Mouse (Mus musculus): ENCODE measurements around the gene Cyth3.

Cyth3 gene

DNA sequence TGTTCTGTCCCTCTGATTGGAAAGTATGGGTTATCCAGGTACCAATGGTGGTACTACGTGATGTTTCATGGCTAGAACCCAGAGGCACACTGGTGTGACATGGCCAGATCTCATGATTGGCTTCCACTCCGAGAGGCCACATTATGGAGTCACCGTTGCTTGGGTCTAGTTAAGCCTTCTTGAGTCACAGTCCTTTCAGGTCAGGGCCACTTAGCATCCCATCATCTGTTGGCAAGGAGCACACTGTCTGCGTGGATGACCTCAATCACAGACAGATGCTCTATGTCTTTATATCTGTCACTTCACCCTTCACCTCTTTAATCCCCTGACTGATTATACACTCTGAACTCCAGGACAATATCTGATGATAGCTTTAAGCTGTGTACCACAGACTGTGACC, 6.1 kb upstream of the Cyth3 start:
- no peak for DNase-seq (ENCODE audit: low spot score in 2 of 2)

DNA sequence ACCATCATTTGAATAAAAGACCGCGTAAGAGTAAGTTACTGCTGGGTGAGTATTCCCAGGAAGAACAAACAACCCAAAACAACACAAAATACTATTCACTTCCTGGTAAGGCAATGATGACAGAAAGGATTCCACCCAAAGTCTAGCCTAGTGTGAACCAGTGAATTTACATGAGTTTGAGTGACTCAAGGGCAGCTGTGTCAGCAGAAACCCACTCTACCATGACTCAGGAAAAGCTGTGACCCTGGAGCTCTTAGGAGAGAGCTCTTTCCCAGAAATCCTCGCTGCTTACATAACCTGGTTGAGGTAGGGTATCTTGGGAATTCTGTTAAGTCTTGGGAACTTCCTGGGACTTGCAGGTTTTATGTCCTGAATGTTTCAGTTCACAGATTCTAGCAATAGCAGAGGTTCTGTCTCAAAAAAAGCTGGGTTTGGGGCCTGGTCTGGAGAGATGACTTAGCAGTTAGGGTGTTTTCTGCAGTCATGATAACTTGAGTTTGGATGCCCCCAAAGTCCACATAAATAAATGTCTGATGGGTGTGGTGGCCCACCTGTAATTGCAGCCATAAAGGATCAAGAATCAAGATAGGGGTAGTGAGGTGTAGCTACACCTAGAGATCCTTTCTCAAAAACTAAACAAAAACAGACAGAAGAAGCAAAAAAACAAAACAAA, 5.5 kb upstream of the Cyth3 start:
- no peak for DNase-seq (ENCODE audit: low spot score in 2 of 2)

DNA sequence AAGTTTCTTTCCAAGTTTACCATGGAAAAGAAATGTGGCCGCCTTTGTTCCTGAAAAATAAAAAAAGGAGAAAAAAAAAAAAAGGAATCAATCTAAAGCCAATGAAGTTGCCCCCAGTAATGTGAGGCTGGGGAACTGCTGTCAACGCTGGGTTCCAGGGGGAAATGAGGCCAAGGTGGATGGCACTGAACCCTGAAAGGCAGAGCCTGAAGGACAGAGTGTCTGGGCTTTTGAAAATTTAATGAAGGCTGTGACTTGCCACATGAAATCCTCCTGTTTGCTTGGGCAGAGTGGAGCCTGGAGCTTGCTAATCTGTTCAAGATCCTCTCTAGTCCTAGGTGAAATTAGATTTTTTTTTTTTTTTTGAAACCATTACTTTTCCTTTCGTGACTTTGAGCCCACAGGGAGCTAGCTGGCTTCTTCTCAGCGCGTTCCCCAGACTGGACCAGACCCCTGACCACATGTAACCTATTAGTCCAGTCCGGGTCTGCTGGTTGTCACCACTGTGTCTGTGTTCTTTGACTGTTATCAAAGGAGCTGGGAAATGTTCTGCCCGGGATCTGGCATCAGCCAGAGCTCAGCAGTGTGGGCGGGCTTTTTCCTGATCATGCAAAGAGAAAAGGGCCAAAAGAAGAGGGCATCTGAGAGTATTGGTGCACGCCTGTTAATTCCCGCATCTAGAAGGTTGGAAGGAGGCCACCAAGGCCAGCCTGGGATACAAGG, 4.6 kb upstream of the Cyth3 start:
- no peak for DNase-seq (ENCODE audit: low spot score in 2 of 2)

DNA sequence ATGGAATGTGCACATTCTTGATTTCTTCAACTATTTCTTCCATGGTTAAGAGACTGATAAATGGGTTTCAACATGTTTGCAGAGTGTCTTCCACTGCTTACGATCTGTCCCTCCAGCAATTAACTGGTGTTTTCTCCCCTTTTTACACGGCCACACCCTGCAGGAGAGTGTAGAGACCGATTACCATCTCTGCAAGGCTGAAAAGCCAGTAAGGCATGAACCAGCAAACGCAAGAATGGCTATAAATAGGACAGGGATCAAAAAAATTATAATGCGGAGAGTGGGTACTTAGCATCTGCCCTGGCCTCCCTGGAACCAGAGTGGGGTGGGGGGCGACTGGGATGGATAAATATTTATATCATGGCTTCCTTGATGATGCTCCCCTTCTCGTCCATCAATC, 3.7 kb upstream of the Cyth3 start:
- DNase-seq (ENCODE audit: low spot score in 2 of 2) = no peak

DNA sequence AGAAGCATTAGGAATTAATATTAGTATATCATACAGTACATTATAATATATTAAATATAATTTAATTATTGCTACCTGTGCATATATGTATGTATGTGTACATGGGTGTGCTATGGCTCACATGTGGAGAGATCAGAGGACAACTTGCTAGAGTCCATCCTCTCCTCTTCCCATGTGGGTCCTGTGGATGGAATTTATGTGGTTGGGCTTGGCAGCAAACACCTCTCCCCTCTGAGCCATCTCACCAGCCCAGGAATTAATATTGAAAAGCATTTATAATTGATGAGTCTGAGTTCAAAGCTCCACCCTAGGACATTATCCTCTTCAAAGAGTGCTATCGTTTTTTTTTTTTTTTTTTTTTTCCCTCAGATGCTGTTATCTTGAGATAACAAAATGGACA, 2.1 kb upstream of the Cyth3 start:
- DNase-seq (ENCODE audit: low spot score in 2 of 2) = no peak

DNA sequence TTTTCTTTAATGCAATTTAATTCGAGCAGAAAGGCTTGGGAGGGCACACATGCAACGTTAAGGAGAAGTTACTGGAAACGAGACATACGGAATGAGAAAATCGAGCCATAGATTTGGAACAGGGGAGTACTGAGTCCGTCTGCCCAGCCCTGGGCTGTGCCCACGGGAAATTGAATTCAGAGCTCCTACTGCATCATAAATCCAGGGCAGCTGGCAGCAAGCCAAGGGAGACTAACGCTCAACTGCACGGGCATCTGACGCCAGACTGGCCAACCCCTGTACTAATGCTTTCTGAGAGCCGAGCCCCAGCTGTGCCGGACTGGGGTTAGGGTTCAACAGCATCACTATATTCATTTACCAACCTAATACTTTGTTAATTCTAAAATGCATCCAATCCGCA, 1.3 kb upstream of the Cyth3 start:
- no peak for DNase-seq (ENCODE audit: low spot score in 2 of 2)

DNA sequence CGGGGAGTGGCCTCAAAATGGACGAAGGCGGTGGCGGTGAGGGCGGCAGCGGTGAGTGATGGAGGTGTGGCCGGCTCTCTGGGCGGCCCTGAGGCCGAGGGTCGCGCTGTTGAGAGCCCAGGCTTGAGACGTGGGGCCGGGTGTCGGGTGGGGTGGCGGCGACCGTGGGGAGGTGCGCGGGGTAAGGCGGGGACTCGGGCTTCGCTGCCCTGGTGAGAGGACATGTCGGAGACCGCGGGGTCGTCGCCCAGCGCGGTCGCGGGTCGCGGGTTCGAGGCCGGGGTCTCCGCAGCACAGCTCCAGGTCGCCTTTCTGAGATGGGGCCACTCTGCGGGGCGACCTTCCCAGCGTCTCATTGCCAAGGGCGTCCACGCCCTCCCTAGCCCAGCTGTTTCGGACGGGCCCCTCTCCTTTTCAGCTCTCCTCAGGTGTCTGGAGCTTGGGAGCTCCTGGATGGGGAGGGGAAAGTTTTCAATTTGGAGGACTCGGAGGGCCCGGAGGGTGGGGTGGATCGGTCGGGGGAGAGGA, 440 bp downstream of the Cyth3 start:
- peak in 1 of 2 experiments; percentile 45 for DNase-seq (ENCODE audit: low spot score in 2 of 2)

DNA sequence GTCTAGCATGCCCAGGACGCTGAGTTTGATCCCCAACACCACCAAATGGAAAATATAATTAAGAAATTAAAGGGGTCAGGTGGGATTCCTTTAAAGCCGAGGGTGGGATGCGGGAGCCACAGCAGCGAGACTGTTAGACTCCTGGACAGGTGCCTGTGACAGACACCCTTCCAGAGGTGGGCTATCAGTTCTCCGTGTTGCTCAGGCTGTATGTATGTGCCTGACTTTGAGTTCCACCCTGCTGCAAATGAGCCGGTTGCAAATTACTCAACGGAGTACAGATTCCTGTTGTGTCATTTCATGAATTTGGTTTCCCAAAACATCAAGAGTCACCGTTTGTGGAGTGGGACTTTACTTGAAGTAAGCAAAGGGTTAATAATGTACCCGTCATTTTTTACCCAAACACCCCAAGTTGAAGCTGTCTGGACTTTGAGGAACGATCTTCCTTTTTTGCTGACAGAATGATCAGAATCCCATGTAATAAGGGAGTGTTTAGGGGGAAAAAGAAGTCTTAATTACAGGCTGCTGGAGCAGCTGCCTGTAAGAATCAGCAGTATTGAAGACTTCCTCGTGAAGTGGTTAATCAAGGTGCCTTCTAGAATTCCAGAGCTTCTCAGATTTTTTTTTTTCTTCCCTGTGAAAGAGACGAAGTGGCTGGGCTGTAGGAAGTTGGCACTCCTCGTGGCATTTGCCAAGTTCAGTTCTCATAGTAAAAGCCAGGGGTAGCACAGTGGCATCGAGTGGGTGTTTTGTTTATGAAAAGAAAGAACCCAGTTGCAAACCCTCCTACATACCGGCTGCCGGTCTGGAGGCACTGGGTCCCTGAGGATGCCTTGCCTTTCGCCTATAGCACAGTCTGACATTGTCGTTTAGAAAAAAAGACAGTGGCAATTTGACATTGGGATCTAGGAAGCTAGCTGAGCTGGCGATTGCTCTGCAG, 1.4 kb downstream of the Cyth3 start:
- DNase-seq (ENCODE audit: low spot score in 2 of 2) = no peak

DNA sequence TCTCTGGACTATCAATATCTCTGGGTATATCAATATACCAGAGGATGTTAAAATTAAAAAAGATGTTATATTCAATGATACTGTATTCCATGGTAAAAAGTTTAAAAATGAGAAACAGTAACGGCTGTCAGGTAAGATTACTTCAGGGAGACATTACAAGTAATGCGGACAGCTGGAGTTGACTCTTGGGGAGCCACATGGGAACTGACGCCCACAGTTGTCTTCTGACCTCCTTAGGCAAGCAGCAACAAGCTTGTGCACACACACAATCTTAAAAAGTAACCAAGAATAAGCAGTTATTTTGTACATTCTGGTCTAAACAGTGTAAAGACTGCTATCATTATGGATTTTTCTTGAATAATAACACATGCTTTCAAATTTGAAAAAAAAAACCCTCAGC, 2.2 kb downstream of the Cyth3 start:
- no peak for DNase-seq (ENCODE audit: low spot score in 2 of 2)

DNA sequence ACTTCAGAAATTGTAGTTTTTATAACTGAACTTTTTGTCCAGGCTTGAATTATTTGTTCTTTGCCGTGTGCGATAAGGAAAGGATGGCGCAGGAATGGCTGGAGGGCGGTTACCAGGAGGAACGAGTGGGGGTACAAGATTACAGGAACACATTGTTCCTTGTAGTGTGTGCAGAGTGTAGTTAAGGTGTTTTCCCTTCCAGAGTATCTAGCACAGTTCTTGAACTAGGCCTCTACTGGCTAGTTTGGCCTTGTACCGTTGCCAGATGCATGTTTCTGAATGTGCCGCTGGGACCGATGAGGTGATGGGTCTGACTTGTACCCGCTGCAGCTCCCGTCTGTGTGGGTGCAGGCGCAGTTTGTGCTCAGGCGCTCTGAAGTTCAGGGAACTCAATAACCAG, 3.2 kb downstream of the Cyth3 start:
- no peak for DNase-seq (ENCODE audit: low spot score in 2 of 2)

DNA sequence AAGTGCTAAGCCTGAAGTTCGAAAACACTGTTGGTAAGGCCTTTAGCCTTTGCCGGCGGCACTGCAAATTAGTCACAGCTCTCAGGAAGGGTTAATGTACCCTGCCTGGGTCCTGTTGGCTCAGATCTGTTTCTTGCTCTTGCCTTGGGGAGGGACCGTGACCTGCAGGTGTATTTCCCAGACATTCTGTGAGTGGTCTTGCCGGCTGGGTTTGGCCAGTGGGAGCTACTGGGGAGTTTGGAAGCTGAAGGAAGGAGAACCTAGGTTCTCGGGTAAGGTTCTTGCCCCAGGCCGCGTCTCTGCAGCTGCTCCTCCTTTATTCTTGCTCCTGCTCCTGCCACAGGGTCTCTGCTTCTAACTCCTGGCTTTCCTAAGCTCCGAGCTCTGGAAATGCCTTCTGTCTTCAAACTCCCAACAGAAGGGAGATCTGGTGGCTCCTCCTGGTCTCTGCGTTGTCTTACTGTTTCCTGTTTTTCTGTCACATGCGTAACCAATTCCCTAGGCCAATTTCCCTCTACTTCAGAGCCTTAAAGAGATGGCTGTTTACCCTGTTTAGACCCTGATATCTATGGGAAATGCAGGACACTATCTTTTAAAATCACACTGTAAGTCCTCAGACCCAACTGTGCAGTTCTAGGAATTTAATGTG, 3.8 kb downstream of the Cyth3 start:
- no peak for DNase-seq (ENCODE audit: low spot score in 2 of 2)

DNA sequence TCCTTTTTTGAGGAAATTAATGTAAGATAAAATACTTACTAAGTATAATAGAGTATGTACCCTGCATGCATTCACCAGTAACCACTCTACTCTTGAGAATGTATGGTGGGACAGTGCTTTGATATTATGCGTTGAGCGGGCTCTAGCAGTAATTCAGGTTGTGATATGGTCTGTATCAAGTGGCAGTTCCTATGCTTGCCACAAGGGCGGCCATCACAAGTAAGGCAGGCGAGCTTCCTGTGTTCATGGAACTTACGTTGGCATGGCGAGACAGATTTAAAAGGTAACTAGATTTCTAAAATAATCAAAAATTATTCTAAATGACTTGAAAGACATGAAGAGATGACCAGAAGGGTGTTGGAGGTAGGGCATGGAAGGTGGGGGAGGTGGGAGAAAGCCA, 5.3 kb downstream of the Cyth3 start:
- no peak for DNase-seq (ENCODE audit: low spot score in 2 of 2)

DNA sequence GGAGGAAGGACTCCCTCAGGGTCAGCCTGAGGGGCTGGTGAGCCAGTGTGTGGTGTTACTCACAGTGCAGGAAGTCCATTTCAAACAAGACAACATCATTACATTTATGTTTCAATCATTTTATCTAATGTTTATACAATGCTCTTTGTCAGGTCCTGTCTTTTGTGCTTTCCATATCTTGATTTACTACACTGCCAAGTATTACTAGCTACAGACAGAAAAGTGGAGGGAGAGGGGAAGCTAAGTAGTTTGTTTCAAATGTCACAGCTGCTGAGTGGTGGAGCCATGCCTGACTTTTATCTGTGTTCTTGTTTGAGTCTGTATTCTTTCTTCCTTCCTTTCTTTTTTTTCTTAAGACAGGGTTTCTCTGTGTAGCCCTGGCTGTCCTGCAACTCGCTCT, 5.7 kb downstream of the Cyth3 start:
- no peak for DNase-seq (ENCODE audit: low spot score in 2 of 2)

DNA sequence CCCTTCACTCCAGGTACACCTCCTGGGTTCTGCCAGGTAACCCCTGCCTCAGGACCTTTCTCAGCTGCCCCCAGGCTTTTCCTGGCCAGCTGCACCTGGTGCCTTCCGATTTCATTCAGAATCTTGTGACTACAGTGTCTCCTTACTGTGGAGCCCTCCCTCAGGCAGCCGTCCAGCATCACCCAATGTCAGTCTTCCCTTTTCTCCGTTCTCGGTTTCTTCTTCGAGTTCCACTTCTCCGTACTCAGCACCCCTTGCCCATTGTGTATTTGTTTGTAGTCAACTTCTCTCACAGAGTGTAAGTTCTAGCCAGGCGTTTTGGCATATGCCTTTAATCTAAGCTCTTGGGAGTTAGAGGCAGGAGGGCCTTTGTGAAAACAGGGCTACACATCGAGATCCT, 7.4 kb downstream of the Cyth3 start:
- DNase-seq (ENCODE audit: low spot score in 2 of 2) = no peak

DNA sequence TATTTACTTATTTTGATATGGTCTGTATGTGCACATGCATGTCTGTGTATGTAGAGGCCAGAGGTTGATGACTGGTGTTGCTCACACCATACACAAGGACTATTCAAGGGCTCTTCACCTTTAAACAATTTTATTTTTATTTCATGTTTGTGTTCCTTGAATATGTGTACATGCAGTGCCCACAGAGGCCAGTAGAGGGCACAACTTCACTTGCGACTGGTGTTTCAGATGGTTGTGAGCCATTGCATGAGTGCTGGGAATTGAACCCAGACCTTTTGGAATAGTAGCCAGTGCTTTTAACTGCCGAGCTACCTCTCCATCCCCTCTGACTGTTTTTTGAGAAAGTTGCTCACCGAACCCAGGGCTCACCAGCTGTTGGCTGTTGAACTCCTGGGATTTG, 8.0 kb downstream of the Cyth3 start:
- DNase-seq (ENCODE audit: low spot score in 2 of 2) = no peak

DNA sequence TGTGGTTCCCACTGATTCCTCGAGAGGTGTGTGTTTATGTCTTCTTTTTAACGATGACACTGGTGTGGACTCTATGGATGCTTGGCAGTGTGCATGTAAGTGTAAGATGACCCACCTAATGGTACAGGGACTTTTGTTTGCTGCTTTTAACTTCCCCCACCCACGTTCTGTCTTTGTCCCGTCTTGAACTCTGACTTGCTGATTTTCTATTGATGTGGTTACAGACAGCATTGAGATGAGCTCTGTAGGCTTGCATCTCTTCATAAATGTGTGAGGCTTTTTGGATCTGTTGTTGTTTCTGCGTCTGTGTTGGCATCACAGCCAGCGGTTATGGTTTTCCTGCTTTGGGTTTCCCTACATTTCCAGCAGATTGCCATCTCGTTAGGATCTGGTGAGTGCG, 8.5 kb downstream of the Cyth3 start:
- DNase-seq (ENCODE audit: low spot score in 2 of 2) = no peak

DNA sequence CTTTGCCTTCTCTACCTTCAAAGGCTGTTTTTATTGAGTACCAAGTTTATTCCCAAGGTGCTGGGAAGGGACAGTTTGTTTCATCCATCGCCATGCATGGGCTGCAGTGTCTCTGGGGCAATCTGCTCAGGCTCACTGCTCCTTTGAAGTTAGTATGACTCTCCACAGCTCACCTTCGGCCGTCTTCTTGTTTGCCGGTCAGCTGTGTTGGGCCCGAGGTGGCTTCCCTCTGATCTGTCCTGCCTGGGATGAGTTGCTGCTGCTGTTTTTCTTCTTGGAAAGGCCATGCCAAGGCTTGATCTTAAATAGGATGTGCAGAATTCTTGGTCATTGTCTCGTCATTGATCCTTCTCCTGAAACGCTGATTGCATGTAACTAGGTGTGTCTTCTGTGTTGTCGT, 9.3 kb downstream of the Cyth3 start:
- DNase-seq (ENCODE audit: low spot score in 2 of 2) = no peak

DNA sequence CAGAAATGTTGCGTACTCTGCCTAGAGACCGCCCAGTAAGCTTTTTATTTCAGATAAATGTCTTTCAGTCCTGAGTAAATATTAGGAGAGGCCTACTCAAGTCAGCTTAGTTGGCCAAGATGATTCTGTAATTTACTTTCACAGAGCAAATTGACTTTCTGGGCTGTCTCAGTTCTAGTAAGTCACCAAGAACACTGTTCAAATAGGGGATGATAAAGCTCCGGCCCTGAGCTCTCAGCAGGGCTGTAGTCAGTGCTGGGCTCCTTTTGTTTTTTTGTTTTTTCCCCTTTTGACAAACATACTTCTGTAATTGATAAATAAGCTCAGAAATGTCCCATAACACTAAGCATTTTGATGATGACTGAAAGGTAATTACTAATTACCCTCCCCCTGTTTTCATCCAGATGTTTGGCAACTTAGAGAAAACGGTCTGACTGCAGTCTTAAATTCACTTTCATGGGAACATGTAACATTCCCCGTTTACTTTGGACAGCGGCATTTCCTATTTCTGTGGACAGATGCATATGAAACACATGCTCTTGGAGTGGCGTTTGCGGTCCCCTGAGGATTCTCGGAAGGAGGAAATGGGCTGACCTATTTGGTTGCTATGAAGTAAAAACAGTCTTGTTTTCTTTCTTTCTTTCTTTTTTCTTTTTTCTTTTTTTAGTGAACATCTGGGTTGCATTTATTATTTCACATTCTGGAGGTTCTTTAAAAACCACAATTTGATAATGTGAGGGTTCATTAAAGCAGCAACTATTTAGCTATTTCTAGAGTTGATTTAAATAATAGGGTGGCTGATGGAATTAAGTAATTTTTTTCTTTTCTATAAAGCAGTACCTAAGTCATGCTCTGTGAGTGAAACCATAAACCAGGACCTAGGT, 10.7 kb downstream of the Cyth3 start:
- no peak for DNase-seq (ENCODE audit: low spot score in 2 of 2)

DNA sequence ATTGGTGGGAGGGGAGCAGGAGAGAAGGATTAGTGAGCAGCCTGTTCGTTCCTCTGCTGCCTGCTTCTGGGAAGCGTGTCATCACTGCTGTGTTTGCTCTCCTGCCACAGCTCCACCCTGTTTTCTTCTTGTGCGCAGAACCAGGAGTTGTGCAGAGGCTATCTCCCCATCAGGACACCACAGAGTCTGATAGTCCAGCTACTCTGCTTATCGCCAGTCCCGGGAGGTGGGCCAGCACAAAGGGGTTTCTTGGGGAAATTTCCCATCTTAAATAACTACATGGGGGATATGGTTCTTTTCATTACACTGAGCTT, 11.3 kb downstream of the Cyth3 start:
- no peak for DNase-seq (ENCODE audit: low spot score in 2 of 2)

DNA sequence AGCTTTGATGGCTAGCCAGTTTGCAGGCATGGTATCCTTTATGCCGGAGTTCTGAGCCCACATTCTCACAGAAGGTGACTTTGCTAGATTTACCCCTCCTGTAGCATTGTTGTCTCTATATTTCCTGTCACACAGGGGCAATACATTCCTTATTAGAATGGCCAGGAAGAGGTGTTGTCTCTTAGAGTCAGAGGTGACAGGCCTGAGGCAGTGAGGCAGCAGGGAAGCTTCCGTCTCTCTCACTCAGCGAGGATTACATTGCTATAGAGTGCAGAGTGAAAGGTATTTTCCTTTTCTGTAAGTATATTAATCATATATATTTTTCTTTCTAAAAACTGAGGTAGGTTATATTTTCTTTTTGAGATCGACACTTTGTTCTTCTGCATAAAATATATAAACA, 11.6 kb downstream of the Cyth3 start:
- no peak for DNase-seq (ENCODE audit: low spot score in 2 of 2)

DNA sequence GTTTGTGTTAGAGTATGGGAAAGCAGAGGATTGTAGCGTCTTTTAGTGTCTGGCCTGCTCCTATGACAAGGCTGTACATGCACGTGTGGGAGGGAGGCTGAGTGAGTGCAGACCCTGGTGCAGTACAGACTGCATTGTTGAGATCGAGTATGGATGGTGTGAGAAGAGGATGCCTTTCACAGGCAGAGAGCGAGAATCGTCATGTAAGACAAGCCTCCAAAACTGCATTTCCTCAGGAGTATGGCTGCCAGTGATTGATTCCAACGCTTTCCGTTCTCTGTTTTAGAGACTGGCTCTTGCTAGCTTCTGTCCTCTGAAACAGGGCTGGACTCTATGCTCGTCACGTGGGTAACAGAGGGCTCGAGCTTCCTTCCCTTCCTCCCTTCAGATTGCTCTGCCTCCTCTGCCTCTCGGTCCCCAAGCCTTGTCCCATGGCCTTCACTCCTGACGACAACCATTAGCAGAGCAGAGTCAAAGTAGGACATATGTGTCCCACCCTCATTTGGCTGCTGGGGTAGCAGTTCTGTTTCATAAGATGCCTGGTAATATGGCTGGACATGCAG, 12.4 kb downstream of the Cyth3 start:
- DNase-seq (ENCODE audit: low spot score in 2 of 2) = no peak
